Mouse (Mus musculus): Measurements from ENCODE around the gene Insr.

Insr gene

GRCm38 (mm10) chr8:3232601-3233000 lies 46.8 kb downstream of the Insr start:
- peak; percentile 67 for DNase-seq (ENCODE audit: low read depth)

- no peak for DNase-seq (ENCODE audit: low read depth)
Observed at GRCm38 (mm10) chr8:3230118-3231060, 49.0 kb downstream of the Insr start.

- no peak for DNase-seq (ENCODE audit: low read depth)
Observed at GRCm38 (mm10) chr8:3227423-3227822, 52.0 kb downstream of the Insr start.

GRCm38 (mm10) chr8:3225731-3226130 lies 53.7 kb downstream of the Insr start:
- no peak for DNase-seq (ENCODE audit: low read depth)

GRCm38 (mm10) chr8:3225184-3225583 lies 54.2 kb downstream of the Insr start:
- no peak for DNase-seq (ENCODE audit: low read depth)

GRCm38 (mm10) chr8:3222636-3222965 lies 56.8 kb downstream of the Insr start:
- peak; percentile 50 for DNase-seq (ENCODE audit: low read depth)

GRCm38 (mm10) chr8:3221960-3222635 lies 57.3 kb downstream of the Insr start:
- no peak for DNase-seq (ENCODE audit: low read depth)

- peak; percentile 96 for DNase-seq (ENCODE audit: low read depth)
Observed at GRCm38 (mm10) chr8:3221047-3221959, 58.1 kb downstream of the Insr start.

- DNase-seq (ENCODE audit: low read depth) = no peak
Observed at GRCm38 (mm10) chr8:3220502-3220901, 58.9 kb downstream of the Insr start.

- no peak for DNase-seq (ENCODE audit: low read depth)
Observed at GRCm38 (mm10) chr8:3219921-3220411, 59.5 kb downstream of the Insr start.

GRCm38 (mm10) chr8:3219266-3219665 lies 60.2 kb downstream of the Insr start:
- DNase-seq (ENCODE audit: low read depth) = peak; percentile 54

GRCm38 (mm10) chr8:3216541-3217092 lies 62.8 kb downstream of the Insr start:
- DNase-seq (ENCODE audit: low read depth) = no peak

- DNase-seq (ENCODE audit: low read depth) = peak; percentile 79
Observed at GRCm38 (mm10) chr8:3215561-3215960, 63.9 kb downstream of the Insr start.

GRCm38 (mm10) chr8:3214601-3215000 lies 64.8 kb downstream of the Insr start:
- DNase-seq (ENCODE audit: low read depth) = no peak

- no peak for DNase-seq (ENCODE audit: low read depth)
Observed at GRCm38 (mm10) chr8:3211456-3211855, 68.0 kb downstream of the Insr start.

- no peak for DNase-seq (ENCODE audit: low read depth)
Observed at GRCm38 (mm10) chr8:3209960-3210359, 69.5 kb downstream of the Insr start.

GRCm38 (mm10) chr8:3209268-3209667 lies 70.1 kb downstream of the Insr start:
- peak; percentile 61 for DNase-seq (ENCODE audit: low read depth)

- DNase-seq (ENCODE audit: low read depth) = no peak
Observed at GRCm38 (mm10) chr8:3208729-3209128, 70.7 kb downstream of the Insr start.

GRCm38 (mm10) chr8:3204758-3205443 lies 74.5 kb downstream of the Insr start:
- no peak for DNase-seq (ENCODE audit: low read depth)

- no peak for DNase-seq (ENCODE audit: low read depth)
Observed at GRCm38 (mm10) chr8:3202792-3203191, 76.6 kb downstream of the Insr start.

GRCm38 (mm10) chr8:3194297-3194696 lies 85.1 kb downstream of the Insr start:
- DNase-seq (ENCODE audit: low read depth) = peak; percentile 31
